Mouse (Mus musculus): ENCODE measurements around the gene Ldb3.
A peak's percentile ranks its signal among the peaks of the same experiment; 100 is the strongest.

Ldb3 gene

DNA sequence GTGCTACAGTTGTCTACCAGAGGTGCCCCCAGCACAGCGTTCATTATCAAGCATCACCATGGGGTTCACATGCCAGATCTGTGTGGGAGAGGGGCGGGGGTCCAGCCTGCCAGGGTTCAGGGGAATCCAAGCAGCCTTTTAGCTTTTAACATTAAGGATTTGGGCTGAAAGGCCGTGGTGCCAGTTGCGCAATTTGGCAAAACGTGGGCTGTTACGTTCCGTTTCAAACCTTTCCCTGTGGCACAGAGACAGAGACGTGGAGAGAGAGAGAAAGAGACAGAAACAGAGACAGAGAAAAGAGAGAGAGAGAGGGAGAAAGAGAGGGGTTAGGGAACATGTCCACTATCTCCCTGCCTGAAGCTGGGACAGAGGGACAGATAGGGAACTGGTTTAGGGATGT, 26.8 kb downstream of the Ldb3 start:
- DNase-seq (ENCODE audit: low read depth, low spot score) = no peak

DNA sequence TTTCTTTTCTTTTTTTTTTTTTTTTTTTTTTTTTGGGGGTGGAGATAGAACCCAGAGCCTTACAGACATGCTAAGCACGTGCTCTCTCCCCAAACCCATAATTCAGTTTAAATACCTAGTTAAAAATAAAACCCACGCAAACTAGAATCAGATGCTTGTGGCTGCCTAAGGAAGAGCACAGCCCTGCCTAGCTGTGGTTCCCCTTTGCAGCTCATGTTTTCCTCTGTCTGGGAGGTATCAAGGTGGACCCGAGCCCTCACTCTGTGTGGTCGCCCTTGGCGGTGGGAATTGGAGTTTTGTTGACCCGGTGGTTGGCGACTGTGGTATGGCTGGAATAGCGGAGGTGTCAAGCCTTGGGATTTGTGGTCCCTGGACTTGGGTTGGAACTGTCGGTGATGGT, 29.5 kb downstream of the Ldb3 start:
- no peak for DNase-seq (ENCODE audit: low read depth, low spot score)

DNA sequence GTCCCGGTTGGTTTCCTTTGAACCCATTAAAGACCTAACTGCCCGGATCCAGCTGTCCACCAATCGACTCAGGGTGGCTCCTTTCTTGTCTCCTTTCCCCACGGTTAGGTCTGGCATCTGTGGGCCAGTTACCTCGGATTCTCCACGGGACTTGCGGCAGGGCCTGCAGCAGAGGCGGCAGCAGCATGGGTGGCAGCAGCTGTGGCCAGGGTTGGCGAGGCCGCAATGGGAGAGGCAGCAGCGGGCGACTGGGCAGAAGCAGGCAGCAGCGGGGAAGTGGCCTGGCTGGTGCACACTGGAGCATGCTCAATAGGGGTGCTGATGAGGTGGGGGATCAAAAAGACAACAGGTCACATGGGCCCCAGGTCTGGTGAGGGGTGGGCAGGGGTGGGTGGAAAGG, 33.3 kb downstream of the Ldb3 start:
- no peak for DNase-seq (ENCODE audit: low read depth, low spot score)

DNA sequence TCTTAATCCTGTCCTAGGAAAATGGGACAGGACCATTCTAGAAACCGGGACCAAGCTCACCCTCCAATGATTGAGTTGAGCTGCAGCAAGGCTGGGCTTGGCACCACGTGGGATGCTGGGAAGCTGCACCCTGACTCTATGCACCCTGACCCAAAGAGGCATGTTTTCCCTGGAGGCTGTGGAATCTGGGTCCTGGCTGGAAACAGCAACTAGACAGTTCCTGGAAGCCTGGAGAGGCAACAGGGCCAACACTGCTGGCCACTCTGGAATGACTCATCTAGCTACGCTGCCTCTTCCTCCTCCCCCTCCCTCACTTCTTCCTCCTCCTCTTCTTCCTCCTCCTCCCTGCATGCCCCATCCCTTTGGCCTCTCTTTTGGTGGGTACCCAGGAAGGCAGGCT, 34.4 kb downstream of the Ldb3 start:
- DNase-seq (ENCODE audit: low read depth, low spot score) = no peak

DNA sequence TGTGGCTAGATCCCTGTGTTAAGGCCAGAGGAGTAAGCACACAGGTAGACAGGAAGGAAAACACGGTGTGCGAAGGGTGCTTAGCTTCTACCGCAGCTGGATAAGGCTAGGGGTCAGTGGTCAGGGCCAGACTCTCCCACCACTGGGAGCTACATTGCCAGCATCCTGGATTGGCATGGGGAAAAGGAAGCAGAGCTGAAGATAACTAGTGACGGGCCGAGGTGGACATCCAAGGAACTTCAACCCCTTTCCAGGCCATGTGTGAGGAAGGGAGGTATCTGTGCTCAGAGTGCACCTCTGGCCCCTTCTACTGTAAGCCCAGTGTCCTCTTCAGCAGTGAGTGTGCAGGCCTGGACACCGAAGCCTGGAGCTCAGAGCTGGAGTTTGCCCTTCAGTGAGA, 35.0 kb downstream of the Ldb3 start:
- DNase-seq (ENCODE audit: low read depth, low spot score) = no peak

DNA sequence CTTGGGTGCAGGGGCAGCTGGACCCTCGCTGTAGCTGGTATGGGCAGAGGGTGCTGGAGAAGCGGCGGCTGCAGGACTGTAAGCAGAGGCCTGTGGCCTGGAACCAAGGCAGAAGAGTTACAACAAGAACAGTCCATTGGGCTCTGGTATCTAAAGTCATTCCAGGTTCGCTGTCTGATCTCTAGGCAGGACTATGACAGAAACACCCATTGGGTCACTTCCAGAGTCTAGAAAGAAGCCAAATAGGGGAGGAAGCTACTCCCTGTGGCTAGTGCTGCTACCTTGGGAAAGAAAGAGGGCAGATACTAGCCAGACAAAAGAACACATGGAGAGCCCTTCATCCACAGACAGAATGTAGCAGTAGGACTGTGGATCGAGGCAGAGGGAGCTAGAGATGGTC, 36.3 kb downstream of the Ldb3 start:
- no peak for DNase-seq (ENCODE audit: low read depth, low spot score)

DNA sequence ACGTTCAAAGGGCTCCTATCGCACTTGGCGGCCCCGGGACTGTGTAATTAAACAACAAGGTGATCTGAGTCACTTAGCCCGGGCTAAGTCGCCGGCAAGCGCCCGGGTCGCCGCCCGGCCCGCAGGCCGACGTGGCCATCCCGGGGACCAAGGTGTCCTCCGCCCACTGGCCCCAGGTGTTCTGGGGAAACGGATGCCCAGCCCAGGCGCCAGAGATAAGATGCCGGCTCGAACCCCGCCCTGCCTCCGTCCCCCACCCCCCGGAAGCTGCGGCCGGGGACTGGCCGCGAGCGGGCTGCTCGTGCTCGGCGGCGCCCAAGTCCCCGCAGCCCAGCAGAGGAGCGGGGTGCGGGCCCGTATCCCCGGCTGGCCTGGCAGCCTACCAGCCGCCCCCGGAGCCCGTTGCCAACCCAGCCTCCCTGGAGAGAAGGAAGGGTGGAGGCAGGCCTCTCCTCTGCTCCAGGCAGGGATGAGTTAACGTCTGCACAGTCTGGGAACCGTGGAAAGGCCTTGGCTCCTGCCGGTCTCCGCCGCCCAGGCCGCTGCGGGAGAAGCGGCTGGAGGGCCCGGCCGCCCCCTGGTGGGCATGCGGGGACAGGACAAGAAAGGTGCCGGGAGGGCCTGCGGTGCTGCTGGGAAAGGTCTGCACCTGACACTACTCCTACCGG, 39.3 kb downstream of the Ldb3 start:
- DNase-seq (ENCODE audit: low read depth, low spot score) = peak; percentile 79

DNA sequence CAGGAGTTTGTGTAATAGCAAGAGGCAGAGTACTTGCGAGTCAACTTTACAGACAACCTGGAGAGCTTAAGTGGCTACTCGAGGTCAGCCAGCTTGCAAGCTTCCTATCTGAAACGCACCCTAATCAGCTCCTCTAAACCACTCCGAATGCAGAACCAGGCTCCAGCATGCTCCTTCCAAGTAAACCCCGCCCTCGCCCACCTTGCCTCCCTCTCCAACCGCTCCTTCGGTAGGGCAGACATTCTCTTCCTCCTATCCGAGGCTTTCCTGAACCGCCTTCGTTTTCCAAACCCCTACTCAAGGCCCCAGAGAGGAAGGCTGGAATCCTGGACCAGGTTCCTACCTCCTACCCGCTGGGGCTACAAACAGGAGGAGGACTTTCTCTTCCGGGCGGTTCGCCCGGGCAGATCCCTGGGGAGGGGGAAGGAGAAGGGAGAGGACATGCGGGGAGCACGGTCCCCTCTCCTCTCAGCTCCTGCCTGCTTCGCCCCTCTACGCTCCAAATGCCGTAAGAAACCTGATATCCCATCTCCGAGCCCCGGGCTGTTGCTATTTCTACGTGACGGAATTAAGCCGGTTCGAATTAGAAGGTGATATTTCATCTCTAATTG, 40.0 kb downstream of the Ldb3 start:
- DNase-seq (ENCODE audit: low read depth, low spot score) = peak; percentile 32

DNA sequence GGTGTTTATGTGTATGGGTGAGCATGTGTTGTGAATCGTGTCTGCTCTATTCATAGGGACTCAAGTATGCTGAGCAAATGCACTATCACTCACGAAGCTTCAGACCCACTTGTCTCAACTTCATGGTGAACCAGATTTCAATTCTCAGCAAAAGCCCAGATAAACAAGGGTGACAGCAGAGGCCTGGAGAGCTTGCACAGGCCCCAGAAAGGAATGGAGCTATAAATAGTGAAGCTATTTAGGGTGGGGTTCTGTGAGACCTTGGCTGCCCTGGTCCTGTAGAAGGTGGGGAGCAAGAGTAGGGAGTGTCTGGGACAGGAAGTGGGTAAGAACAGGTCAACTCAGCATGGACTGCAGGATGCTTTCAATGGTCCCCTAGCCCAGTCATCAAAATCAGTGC, 43.9 kb downstream of the Ldb3 start:
- no peak for DNase-seq (ENCODE audit: low read depth, low spot score)

DNA sequence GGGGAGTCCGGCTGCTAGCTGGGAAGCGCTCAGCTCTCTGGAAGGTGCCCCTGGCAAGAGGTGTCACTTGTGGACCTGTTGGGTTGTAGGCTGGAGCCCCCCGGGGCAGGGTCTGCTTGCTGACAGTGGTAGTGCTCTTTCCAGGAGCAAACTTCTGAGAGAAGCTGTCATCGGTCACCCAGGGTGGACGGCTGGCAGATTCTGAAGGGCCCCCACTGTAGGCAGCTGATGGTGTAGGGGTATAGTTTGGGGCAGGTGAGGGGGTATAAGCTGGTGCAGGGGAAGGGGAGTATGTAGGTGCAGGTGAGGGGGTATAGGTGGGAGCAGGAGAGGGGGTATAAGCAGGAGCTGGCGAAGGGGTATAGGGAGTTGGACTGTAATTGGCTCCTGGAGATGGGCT, 44.5 kb downstream of the Ldb3 start:
- DNase-seq (ENCODE audit: low read depth, low spot score) = no peak

DNA sequence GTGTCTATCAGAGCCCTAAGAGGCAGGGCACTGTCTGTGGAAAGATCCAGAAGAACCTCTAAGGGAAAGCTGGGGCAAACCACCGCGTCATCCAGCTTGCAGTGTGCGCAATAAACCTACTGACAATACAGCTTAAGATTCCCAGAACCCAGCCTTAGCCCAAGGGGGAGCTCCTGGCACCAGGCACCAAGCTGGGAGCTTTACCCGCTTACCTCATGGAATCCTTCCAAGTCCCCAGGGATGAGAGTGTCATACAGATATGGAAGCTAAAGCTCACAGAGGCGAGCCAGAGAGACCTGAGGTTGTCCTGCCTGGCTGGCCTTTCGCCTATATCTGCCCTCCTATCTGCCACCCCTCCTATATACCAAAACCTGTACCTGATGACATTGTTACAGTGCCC, 44.9 kb downstream of the Ldb3 start:
- DNase-seq (ENCODE audit: low read depth, low spot score) = peak; percentile 43

DNA sequence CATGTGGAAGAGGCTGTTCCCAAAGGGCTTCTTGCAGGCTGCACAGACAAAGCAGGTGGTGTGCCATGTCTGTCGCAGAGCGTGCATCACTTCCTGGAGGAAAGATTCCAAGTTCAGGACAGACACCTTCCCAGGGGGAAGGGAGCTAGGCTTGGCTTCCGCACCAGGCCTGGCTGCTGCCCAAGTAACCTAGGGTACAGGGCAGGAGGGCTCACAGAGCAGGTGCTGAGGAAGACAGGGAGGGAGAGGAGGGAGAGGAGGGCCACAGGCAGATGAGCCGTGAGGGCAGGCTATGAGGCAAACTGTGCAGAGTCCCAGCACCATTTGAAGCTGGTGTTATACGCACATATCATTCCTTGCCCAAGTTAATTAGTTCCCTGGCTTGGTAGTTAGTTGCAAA, 46.6 kb downstream of the Ldb3 start:
- DNase-seq (ENCODE audit: low read depth, low spot score) = no peak

DNA sequence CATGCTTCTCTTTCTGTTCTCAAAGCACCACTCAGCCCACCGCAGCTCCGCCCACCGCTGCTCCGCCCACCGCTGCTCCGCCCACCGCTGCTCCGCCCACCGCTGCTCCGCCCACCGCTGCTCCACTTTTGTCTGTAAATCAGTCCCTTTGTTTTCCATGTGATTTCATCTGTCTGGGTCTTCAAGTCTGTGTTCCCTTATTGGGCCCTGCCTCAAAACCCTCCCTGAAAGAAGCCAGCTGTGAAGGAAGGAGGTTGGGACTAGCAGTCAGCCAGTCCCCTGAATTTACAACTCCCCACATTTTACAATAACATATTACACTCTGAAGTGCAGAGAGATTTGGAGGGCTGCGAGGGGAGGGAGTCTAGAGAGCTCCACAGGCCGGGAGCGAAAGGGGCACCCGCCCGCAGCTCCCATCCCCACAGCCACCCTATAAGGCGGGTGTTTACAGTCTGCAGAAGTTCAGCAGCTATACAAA, 47.8 kb downstream of the Ldb3 start:
- no peak for DNase-seq (ENCODE audit: low read depth, low spot score)

DNA sequence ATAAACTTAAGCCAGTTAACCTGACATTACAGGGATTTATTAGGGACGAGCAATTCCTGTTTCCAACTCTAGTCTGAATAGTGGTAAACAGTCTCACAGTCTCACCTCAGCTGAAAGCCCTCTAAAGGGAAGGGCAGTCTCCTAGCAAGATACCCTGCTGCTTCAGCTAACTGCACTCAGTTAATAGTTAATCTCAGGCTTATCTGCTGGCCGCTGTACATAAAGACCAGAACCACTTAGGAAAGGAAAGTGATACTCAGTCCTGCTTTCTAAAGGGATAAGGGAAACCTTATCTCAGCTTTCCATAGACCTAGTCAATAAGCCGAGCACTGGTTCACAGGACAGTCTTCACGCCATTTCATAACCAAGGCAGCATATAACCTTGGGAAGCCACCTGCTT, 52.6 kb downstream of the Ldb3 start:
- no peak for DNase-seq (ENCODE audit: low read depth, low spot score)

DNA sequence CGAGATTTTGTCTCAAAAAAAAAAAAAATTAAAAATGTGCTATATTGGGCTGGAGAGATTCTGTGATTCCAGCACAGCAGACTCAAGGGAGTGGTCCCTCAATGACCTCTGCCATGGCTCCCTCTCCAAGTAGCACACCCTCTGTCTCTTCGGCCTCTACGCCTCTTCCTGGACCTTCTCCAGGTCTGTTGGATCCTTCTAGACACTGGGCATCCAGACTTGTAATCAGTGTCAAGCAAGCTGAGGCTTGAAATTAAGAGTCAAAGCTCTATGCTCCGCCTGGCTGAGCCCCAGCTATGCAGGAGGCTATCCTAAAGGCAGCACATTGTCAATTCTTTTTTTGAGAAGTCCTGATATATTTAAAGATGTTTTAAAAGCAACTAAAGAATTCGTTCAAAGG, 54.9 kb downstream of the Ldb3 start:
- no peak for DNase-seq (ENCODE audit: low read depth, low spot score)

DNA sequence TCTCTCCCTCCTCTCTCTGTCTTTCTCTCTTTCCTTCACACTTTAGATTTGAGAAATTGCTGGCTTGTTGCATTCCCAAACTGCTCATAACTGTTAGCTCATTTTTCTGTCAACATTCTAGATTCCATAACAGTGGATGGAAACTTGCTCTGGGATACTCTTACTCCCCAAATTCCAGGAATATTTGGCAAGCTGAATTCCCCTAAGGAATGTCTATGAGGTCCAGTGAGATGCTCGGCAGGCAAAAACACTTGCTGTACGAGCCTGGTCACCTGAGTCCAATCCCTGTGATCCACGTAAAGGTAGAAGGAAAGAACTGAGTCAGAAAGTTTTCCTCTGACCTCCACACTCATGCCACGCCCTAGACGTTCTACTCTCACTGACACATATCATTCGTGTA, 55.9 kb downstream of the Ldb3 start:
- no peak for DNase-seq (ENCODE audit: low read depth, low spot score)

DNA sequence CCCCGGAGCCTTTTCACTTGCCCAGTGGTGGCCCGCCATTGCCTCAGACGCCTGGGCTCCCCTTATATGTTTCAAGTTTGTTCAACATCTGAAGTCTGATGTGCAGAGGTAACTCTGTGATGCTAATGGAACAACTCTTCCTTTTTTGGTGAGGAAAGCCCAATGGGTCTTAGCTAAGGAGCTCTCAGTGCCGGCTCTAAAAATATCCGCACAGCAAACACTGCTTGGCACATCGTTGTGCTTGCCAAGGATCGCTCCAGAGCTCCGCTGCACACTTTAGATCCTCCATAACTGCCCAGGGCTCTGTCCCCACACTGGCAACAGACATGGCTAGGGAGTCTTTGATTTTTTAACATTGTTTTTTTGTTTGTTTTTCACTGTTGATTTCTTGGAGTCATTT, 59.7 kb downstream of the Ldb3 start:
- no peak for DNase-seq (ENCODE audit: low read depth, low spot score)

DNA sequence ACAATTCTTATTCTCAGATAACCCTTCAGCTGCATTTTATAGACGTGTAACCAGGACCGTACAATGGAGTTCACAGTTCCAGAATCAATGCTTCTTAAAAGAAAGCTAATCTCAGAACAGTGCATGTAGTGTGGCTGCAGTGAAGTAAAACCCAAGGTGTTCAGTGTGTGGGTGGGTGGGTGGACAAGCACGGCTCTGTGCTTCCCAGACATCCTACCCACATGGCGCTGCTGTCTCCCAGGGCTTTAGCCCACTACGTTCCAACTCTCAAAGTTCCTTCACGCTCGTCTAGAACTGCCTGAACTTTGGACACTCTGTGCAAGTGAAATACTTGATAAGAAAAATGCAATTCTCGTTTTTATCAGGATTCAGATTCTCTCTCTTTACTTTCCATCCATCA, 65.8 kb downstream of the Ldb3 start, which contains the start of gene 9230112D13Rik:
Gene 9230112D13Rik, minus strand, starts transcription at position 101 of the 400 bp plus-strand sequence.
- no peak for DNase-seq (ENCODE audit: low read depth, low spot score)

DNA sequence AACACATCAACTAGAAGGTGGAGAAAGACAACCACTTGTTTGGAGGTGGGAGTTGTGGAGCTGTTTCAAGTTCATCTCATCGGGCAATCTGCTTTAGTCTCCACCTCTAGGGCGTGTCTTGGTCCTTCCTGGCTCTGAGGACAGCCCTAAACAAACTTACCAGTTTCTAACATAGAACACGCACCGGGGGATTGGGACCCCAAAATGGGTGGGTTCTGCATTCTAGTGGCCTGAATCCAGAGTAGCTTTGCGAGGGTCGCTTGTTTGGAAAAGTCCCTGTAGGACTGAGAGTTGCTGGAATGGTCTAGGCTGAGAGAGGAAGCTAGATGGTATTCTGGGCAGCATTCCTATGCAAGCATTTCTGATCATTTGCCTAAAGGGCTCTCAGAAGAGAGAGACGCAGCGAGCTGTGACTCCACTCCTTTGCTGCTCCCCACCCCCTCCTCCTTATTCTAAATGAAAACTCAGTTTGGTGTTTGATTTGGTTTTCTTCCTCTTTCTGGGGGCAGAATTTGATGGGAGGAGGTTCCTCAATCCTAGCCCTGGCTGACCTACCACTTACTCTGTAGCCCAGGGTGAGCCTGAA, 70.4 kb downstream of the Ldb3 start:
- no peak for DNase-seq (ENCODE audit: low read depth, low spot score)

DNA sequence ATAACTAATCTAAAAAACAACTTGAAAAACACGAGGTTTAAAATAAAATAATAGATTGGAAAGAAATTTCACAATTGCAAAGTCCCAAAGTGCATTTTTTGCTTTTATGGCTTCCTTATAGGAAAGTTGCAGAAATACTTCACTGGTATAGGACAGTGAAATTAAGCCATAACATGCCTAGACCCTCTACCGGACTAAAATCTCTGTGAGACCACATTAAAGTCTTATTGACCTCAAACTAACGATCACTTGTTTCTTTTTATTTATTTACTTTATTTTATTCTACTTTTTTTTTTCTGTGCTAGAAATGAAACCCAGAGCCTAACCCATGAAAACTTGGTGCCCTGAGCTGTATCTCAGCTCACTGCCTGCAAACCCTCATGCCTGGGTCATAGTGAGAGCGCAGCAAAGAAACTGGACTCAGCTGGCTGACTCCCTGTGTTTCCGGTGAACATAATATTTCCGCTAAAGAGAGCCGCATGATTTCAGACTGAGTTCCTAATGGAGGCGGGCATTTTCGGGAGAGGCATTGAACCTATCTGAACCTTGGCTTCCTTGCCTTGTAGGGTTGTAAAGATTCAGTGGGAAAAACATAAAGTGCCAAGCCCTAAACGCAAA, 71.4 kb downstream of the Ldb3 start:
- no peak for DNase-seq (ENCODE audit: low read depth, low spot score)

DNA sequence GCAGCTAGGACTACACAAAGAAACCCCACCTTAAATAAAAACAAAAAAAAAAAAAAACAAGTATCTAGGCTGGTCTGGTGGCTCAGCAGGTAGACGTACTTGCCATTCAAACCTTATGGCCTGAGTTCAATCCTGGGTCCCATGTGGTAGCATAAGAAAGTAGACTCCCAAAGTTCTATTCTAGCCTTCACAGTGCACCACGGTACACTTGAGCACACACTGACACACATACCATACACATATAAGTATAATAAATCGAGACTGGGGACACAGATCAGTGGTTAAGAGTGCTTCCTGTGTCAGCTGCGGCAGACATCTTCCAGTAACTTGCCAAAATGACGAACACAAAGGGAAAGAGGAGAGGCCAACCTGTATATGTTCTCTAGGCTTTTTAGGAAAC, 72.6 kb downstream of the Ldb3 start:
- no peak for DNase-seq (ENCODE audit: low read depth, low spot score)

DNA sequence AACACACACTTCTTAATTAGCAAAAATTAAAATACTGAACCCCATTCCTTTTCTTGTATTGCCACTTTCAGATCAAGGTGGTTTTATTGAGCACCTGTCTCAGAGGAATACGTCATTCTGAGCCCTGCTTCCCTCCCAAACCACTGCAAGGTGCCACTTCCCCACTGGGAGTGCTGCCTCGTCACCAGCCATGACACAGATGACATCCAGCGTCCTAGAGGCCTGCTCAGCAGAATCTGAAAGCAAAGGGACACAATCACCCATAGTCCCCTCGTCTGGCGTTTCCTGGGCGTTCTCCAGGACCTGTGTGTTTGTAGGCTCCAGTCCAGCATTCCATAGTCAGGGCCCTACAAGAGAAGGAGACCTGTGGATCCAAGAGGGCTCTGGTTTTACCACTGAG, 74.4 kb downstream of the Ldb3 start:
- DNase-seq (ENCODE audit: low read depth, low spot score) = no peak

DNA sequence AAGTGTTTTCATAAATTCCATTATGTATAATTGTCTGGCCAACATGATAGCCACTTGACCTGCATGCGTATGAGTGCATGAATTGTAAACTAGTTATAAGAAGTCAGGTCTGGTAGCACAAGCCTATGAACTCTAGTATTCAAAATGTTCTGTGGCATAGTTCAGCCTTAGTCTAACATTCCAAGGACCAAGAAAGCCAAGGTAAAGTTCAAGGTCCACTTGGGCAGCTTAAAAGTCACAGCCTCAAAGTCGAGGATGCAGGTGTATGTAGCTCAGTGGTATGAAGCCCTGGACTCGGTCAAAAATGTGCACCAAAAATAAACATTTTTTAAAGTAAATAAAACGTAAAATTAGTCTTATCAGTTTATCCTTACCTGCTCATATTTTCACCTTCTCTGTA, 75.9 kb downstream of the Ldb3 start:
- DNase-seq (ENCODE audit: low read depth, low spot score) = no peak
